Mouse (Mus musculus) C2C12 (cell line): Measurements from ENCODE around the gene Ranbp1. TPM values are rescaled to one million over a fixed set of nuclear protein-coding genes. Genes with fewer than 3 reads are reported as not detected.
"Not testable (repeated sequence)": the region's sequence is repeated elsewhere in the genome, so short reads cannot be mapped to it uniquely, and the experiment has no call there.

Experiments
- H3K27me3 ChIP-seq: one replicate; pipeline ENCODE4 v1.6.1; 2011; ENCODE audit not compliant: control insufficient read depth, insufficient read depth, insufficient read length
- H3K36me3 ChIP-seq: one replicate; pipeline ENCODE4 v1.6.1; 2011; ENCODE audit not compliant: control insufficient read depth, insufficient read depth
- H3K4me3 ChIP-seq: one replicate; pipeline ENCODE4 v1.5.1; 2011; ENCODE audit warnings: mild to moderate bottlenecking, control low read depth; ENCODE audit not compliant: poor library complexity, insufficient read depth, severe bottlenecking
- H3K79me2 ChIP-seq: one replicate; pipeline ENCODE4 v1.6.1; 2011; ENCODE audit not compliant: control insufficient read depth, insufficient read depth
- H3K79me3 ChIP-seq: one replicate; pipeline ENCODE4 v1.6.1; 2011; ENCODE audit warnings: low read depth, control low read depth
- H3ac ChIP-seq: one replicate; pipeline ENCODE3; 2011; ENCODE audit warnings: low read depth; ENCODE audit not compliant: control insufficient read depth, insufficient read length
- CEBPB ChIP-seq: IDR thresholded peaks from one replicate; pipeline ENCODE4 v1.6.1; 2011; ENCODE audit warnings: low read depth, mild to moderate bottlenecking, control low read depth, moderate library complexity
- CTCF ChIP-seq: IDR thresholded peaks from one replicate; pipeline ENCODE4 v1.5.1; 2011; ENCODE audit not compliant: control insufficient read depth, insufficient read depth, insufficient read length
- FOSL1 ChIP-seq: IDR thresholded peaks from one replicate; pipeline ENCODE4 v1.8.0; 2011; ENCODE audit warnings: mild to moderate bottlenecking, low read length; ENCODE audit not compliant: poor library complexity, insufficient read depth, severe bottlenecking
- MAX ChIP-seq: IDR thresholded peaks from one replicate; pipeline ENCODE4 v1.6.1; 2011; ENCODE audit warnings: mild to moderate bottlenecking, control low read depth
- MYOD1 ChIP-seq: IDR thresholded peaks from one replicate; pipeline ENCODE4 v1.6.1; 2011; ENCODE audit warnings: low read depth; ENCODE audit not compliant: control insufficient read depth, insufficient read length
- MYOG ChIP-seq: IDR thresholded peaks from one replicate; pipeline ENCODE4 v1.6.1; 2011; ENCODE audit not compliant: control insufficient read depth, insufficient read length; ENCODE audit errors: extremely low read depth
- USF1 ChIP-seq: IDR thresholded peaks from one replicate; pipeline ENCODE4 v1.6.1; 2011; ENCODE audit warnings: low read depth, mild to moderate bottlenecking, control low read depth, moderate library complexity
- long read RNA-seq, 2 experiments: library from polyadenylated mRNA; unstranded; transcript quantifications; one replicate each; pipeline ENCODE4 v2.0.0; 2019 to 2020
- polyA plus RNA-seq: library from polyadenylated mRNA; unstranded; fragments of >200 nt; fragmentation: generic; extraction: Trizol; gene quantifications from one replicate; pipeline ENCODE4 v1.2.1, GENCODE M21; 2012; ENCODE audit warnings: missing spikeins

Ranbp1 gene
- polyA plus RNA-seq = 422 TPM
- long read RNA-seq, experiment 1, transcript Ranbp1-202 (6 exons, 1,085 nt) = major isoform, 511 of 570 reads
- long read RNA-seq, experiment 1, partial matches to known transcripts = 45 of 570 reads
- long read RNA-seq, experiment 1, other reads (novel, unspliced or antisense) = 14 of 570 reads
- long read RNA-seq, experiment 2, transcript Ranbp1-202 (6 exons, 1,085 nt) = major isoform, 321 of 347 reads
- long read RNA-seq, experiment 2, partial matches to known transcripts = 15 of 347 reads
- long read RNA-seq, experiment 2, other reads (novel, unspliced or antisense) = 11 of 347 reads

GRCm38 (mm10) chr16:18248433-18249363 lies at the start of gene Ranbp1, which contains the start of gene Trmt2a:
Ranbp1 (minus strand) TSS chr16:18248732.
Trmt2a (plus strand) TSS chr16:18248679.
- no peaks in the 10 kb centered on the region for H3K27me3 ChIP-seq
- peaks cover 87% of the 10 kb centered on the region for H3K79me2 ChIP-seq
- H3ac ChIP-seq = peak within 1 kb of the TSS; percentile 99
- TF ChIP-seq MAX = peak; percentile 85
- TF ChIP-seq CTCF = no peak
- peaks cover 63% of the 10 kb centered on the region for H3K79me3 ChIP-seq
- peaks cover 80% of the 10 kb centered on the region for H3K36me3 ChIP-seq
- peak within 1 kb of the TSS; percentile 97 for H3K4me3 ChIP-seq

- not testable (repeated sequence) for H3ac ChIP-seq, H3K27me3 ChIP-seq
- peaks cover 40% of the 10 kb centered on the region for H3K79me3 ChIP-seq
- H3K36me3 ChIP-seq = peaks cover 21% of the 10 kb centered on the region
- peak overlapping the region; percentile 14 for H3K4me3 ChIP-seq
- H3K79me2 ChIP-seq = peaks cover 43% of the 10 kb centered on the region
Observed at GRCm38 (mm10) chr16:18289614-18290013, 41.1 kb upstream of the Ranbp1 start.

GRCm38 (mm10) chr16:18289067-18289588 lies 40.6 kb upstream of the Ranbp1 start, which contains the start of gene Dgcr8:
Dgcr8 (minus strand) TSS chr16:18289246.
- no peak for TF ChIP-seq MYOG
- no peak for TF ChIP-seq FOSL1
- no peak for TF ChIP-seq MYOD1
- TF ChIP-seq CTCF = no peak
- no peak for TF ChIP-seq USF1
- no peak for TF ChIP-seq MAX
- no peak for TF ChIP-seq CEBPB
- peaks cover 48% of the 10 kb centered on the region for H3K79me2 ChIP-seq
- H3K27me3 ChIP-seq = no peaks in the 10 kb centered on the region
- H3ac ChIP-seq = peak within 1 kb of the TSS; percentile 87
- peak within 1 kb of the TSS; percentile 87 for H3K4me3 ChIP-seq
- peaks cover 26% of the 10 kb centered on the region for H3K36me3 ChIP-seq
- H3K79me3 ChIP-seq = peaks cover 45% of the 10 kb centered on the region

GRCm38 (mm10) chr16:18288581-18289061 lies 40.1 kb upstream of the Ranbp1 start:
- Histone ChIP-seq H3ac (peak overlapping the region; percentile 87), H3K36me3 (peaks cover 31% of the 10 kb centered on the region), H3K79me2 (peaks cover 53% of the 10 kb centered on the region), H3K4me3 (peak overlapping the region; percentile 87), H3K79me3 (peaks cover 46% of the 10 kb centered on the region), H3K27me3 (no peaks in the 10 kb centered on the region)
- TF ChIP-seq MYOG = no peak
- TF ChIP-seq CEBPB = no peak
- no peak for TF ChIP-seq MYOD1
- TF ChIP-seq MAX = no peak
- no peak for TF ChIP-seq CTCF
- TF ChIP-seq USF1 = no peak

- peak overlapping the region; percentile 87 for H3ac ChIP-seq
- no peaks in the 10 kb centered on the region for H3K27me3 ChIP-seq
- no peak for TF ChIP-seq MYOG
- no peak for TF ChIP-seq CTCF
- TF ChIP-seq MAX = no peak
- no peak for TF ChIP-seq MYOD1
- TF ChIP-seq CEBPB = no peak
- no peak for TF ChIP-seq USF1
- H3K79me2 ChIP-seq = peaks cover 57% of the 10 kb centered on the region
- peaks cover 36% of the 10 kb centered on the region for H3K36me3 ChIP-seq
- H3K4me3 ChIP-seq = peak overlapping the region; percentile 87
- H3K79me3 ChIP-seq = peaks cover 46% of the 10 kb centered on the region
Observed at GRCm38 (mm10) chr16:18288166-18288565, 39.6 kb upstream of the Ranbp1 start.

GRCm38 (mm10) chr16:18275166-18275565 lies 26.6 kb upstream of the Ranbp1 start:
- Histone ChIP-seq H3K27me3 (no peaks in the 10 kb centered on the region), H3K36me3 (peaks cover 94% of the 10 kb centered on the region), H3K79me3 (peaks cover 30% of the 10 kb centered on the region), H3K79me2 (peaks cover 37% of the 10 kb centered on the region), H3K4me3 (no peak overlapping the region), H3ac (no peak overlapping the region)
- no peak for TF ChIP-seq MYOD1
- no peak for TF ChIP-seq MAX
- TF ChIP-seq CEBPB = no peak
- no peak for TF ChIP-seq USF1
- TF ChIP-seq MYOG = no peak
- no peak for TF ChIP-seq FOSL1
- no peak for TF ChIP-seq CTCF
